Mouse (Mus musculus): ENCODE data around the gene Trap1.
"Not testable (repeated sequence)": the region's sequence is repeated elsewhere in the genome, so short reads cannot be mapped to it uniquely, and the experiment has no call there.

The Trap1 gene

GRCm38 (mm10) chr16:4035575-4035974, 42.1 kb downstream of the Trap1 start:
- in situ Hi-C loops (cut with MboI) = no loop called here

DNA sequence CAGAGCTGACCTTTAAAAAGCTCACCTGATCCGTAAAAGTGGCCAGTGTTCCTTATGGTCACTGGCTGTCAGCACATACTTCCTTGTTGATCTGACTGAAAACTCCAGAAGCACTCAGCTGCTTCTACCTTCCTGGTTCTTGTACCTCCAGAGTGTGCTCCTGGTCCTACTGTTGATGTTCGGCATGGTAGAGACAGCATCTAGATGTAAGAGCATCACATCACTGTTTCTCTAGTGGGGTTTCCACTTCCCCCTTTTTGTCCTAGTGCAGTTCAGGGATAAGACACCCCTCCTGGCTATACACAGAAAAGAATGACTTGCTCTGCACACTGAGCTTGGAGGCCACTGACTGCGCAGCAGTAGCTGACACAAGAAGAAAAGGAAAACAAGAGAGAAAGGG, 43.2 kb downstream of the Trap1 start:
- in situ Hi-C loops (cut with MboI) = no loop called here

DNA sequence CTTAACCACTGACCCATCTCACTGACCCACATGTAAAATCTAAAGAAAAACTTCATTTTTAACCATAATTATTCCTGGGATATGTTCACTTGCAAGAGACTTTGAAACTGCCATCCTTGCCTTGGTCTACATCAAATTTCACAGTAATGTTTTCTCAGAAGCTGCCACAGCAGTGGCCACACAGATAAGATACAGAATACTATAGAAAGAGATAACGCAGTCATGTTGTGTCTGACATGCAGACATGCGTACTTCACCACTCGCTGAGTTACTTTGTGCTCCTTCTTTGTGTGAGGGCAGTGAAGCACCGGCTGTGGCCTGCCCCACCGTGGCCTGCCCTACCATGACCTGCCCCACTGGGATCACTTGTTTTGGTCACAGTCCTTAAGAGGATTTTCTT, 43.7 kb downstream of the Trap1 start:
- in situ Hi-C loops (cut with MboI) = no loop called here

DNA sequence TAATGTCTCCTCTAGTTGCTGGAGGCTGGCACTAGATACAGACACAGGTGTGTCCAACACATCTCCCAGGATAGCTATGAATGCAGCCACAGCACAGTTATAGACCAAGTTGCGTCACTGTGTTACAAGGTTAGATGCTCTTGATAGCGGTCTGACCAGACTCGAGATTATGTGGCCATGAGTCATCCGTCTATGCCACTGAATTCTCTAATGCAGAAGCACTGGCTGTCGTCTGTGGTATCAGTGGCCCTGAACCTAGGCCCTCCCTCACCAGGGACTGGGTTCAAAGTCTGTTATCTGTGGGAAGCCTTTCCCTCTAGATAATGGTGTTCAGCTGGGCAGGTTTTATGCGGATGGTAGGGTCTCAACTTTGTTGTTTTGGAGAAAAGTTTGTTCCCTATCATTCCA, 45.3 kb downstream of the Trap1 start:
- in situ Hi-C loops (cut with MboI) = no loop called here

DNA sequence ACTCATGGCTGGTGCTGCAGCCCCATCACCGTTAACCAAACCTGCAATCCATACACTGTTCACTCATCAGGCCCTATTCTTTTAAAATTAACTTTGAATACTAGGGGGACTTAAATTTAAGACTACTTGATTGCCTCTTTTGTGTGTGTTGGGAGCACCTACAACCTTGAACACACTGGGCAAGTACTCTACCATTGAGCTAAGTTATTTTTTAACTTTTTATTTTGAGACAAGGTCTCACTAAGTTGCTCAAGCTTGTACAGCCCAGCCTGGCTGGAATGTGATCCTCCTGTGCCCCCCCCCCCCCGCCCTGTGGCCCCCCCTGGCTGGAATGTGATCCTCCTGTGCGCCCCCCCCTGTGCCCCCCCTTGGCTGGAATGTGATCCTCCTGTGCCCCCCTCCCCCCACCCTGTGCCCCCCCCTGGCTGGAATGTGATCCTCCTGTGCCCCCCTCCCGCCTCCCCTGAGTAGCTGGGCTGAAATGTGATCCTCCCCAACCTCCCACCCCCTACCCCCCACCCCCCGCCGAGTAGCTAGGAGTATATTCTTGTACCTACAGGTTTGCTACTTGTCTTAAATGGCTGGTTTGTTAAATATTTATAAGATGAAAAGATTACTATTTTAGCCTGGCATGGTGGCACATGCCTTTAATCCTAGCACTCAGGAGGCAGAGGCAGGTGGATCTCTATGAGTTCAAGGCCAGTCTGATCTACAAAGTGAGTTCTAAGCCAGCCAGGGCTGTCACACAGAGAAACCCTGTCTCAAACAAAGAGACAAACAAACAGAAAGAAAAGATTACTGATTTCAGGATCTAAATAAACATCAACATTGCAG, 46.0 kb downstream of the Trap1 start:
- in situ Hi-C loops (cut with MboI) = no loop called here

- in situ Hi-C loops (cut with MboI) = no loop called here
Observed at GRCm38 (mm10) chr16:4030501-4030900, 47.1 kb downstream of the Trap1 start.

GRCm38 (mm10) chr16:4029371-4029841, 48.2 kb downstream of the Trap1 start:
- in situ Hi-C loops (cut with MboI) = no loop called here

- in situ Hi-C loops (cut with MboI) = no loop called here
Observed at GRCm38 (mm10) chr16:4027211-4027610, 50.4 kb downstream of the Trap1 start.

- in situ Hi-C loops (cut with MboI) = no loop called here
Observed at GRCm38 (mm10) chr16:4026672-4027071, 51.0 kb downstream of the Trap1 start.

GRCm38 (mm10) chr16:4022719-4023118, 54.9 kb downstream of the Trap1 start:
- in situ Hi-C loops (cut with MboI) = no loop called here

GRCm38 (mm10) chr16:4021241-4021640, 56.4 kb downstream of the Trap1 start:
- in situ Hi-C loops (cut with MboI) = no loop called here

DNA sequence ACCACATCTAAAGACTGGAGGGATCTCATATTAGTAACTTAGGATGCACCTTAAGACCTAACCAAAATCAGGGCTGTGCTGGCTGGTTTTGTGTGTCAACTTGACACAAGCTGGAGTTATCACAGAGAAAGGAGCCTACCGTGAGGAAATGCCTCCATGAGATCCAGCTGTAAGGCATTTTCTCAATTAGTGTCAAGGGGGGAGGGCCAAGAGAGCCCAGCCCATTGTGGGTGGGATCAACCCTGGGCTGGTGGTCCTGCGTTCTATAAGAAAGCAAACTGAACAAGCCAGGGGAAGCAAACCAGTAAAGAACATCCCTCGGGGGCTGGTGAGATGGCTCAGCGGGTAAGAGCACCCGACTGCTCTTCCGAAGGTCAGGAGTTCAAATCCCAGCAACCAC, 60.2 kb downstream of the Trap1 start:
- in situ Hi-C loops (cut with MboI) = not testable (repeated sequence)

GRCm38 (mm10) chr16:4016786-4017185, 60.8 kb downstream of the Trap1 start:
- in situ Hi-C loops (cut with MboI) = not testable (repeated sequence)

DNA sequence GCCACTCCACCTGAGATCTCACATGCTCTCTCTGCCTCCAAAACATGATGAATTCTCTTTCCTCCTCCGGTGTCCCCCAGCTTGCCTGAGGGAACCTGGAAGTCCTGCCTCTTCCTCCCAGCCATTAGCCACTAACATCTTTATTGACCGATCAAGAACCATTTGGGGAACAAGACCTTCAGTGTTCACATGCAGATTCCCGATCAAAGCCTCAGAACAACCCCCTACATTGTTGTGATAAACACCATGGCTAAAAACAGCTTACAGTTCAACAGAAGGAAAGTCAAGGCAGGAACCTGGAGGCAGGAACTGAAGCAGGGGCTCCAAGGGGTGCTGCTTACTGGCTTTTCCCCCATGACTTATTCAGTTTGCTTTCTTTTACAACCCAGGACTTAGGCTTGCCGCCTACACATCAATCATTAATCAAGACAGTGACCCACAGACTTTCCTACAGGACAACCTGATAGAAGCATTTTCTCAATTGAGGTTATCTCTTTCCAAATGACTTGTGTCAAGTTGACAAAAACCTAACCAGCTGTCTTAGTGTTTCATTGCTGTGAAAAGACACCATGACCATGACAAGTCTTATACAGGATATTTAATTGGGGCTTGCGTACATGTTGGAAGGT, 63.5 kb downstream of the Trap1 start:
- in situ Hi-C loops (cut with MboI) = no loop called here

GRCm38 (mm10) chr16:4012882-4013570, 64.6 kb downstream of the Trap1 start:
- in situ Hi-C loops (cut with MboI) = no loop called here

- in situ Hi-C loops (cut with MboI) = no loop called here
Observed at GRCm38 (mm10) chr16:4003489-4004398, 73.9 kb downstream of the Trap1 start, which contains the start of gene Slx4. Gene Slx4 (minus strand): TSS chr16:4003770.

Data from mature B cell (primary cell).